Mouse (Mus musculus): ENCODE data around the gene Pafah1b3. TPM values are rescaled to one million over a fixed set of nuclear protein-coding genes. Genes with fewer than 3 reads are reported as not detected.

Gene Pafah1b3
- total and polyA plus RNA-seq, 3 experiments, result 41.3 to 79.2 (median 76.9) TPM

GRCm38 (mm10) chr7:25271651-25272444 lies 25.9 kb downstream of the Pafah1b3 start:
- ATAC-seq (ENCODE audit: extremely low read depth, insufficient number of reproducible peaks, low FRiP score, poor library complexity, severe bottlenecking) (no peak), DNase-seq (ENCODE audit: low spot score) (no peak)
- TF ChIP-seq POLR2AphosphoS5 (IDR thresholded peaks at IDR 0.05; ENCODE audit: insufficient replicate concordance, low read depth, low read length), result no peak
- no peak for TF ChIP-seq TAL1 (conservative IDR thresholded peaks at IDR 0.05; ENCODE audit: low read depth, low read length)
- no peak for TF ChIP-seq CTCF (IDR thresholded peaks at IDR 0.05; ENCODE audit: low read depth, low read length)
- H3K9me3 ChIP-seq (replicated peaks), result no peaks in the 10 kb centered on the region
- H3K36me3 ChIP-seq (replicated peaks), result peaks cover 69% of the 10 kb centered on the region
- no peaks in the 10 kb centered on the region for H3K27me3 ChIP-seq (ENCODE audit: insufficient read depth, low read length)
- peaks cover 88% of the 10 kb centered on the region for H3K4me1 ChIP-seq (ENCODE audit: insufficient read depth, low read depth, low read length)
- H3K4me3 ChIP-seq (ENCODE audit: low read depth, low read length), result peak overlapping the region; percentile 65

GRCm38 (mm10) chr7:25270652-25271633 lies 26.8 kb downstream of the Pafah1b3 start:
- no peak for DNase-seq (ENCODE audit: low spot score)
- peak overlapping the region; percentile 31 for H3K4me3 ChIP-seq (ENCODE audit: low read depth, low read length)
- H3K4me1 ChIP-seq (ENCODE audit: insufficient read depth, low read depth, low read length), result peaks cover 87% of the 10 kb centered on the region
- H3K36me3 ChIP-seq (replicated peaks), result peaks cover 63% of the 10 kb centered on the region
- H3K9me3 ChIP-seq (replicated peaks), result no peaks in the 10 kb centered on the region
- no peak for ATAC-seq (ENCODE audit: extremely low read depth, insufficient number of reproducible peaks, low FRiP score, poor library complexity, severe bottlenecking)
- no peak for TF ChIP-seq POLR2AphosphoS5 (IDR thresholded peaks at IDR 0.05; ENCODE audit: insufficient replicate concordance, low read depth, low read length)
- TF ChIP-seq GATA2 (IDR thresholded peaks at IDR 0.05; ENCODE audit: borderline replicate concordance, low read depth, low read length), result no peak
- no peak for TF ChIP-seq CTCF (IDR thresholded peaks at IDR 0.05; ENCODE audit: low read depth, low read length)
- no peak for TF ChIP-seq TAL1 (conservative IDR thresholded peaks at IDR 0.05; ENCODE audit: low read depth, low read length)
- no peak for TF ChIP-seq GATA1 (IDR thresholded peaks at IDR 0.05; ENCODE audit: borderline replicate concordance, low read length)
- H3K27me3 ChIP-seq (ENCODE audit: insufficient read depth, low read length), result no peaks in the 10 kb centered on the region

GRCm38 (mm10) chr7:25269545-25270271 lies 28.1 kb downstream of the Pafah1b3 start:
- no peak for TF ChIP-seq TAL1 (conservative IDR thresholded peaks at IDR 0.05; ENCODE audit: low read depth, low read length)
- TF ChIP-seq POLR2AphosphoS5 (IDR thresholded peaks at IDR 0.05; ENCODE audit: insufficient replicate concordance, low read depth, low read length), result no peak
- TF ChIP-seq GATA2 (IDR thresholded peaks at IDR 0.05; ENCODE audit: borderline replicate concordance, low read depth, low read length), result no peak
- no peak for TF ChIP-seq CTCF (IDR thresholded peaks at IDR 0.05; ENCODE audit: low read depth, low read length)
- no peak for TF ChIP-seq GATA1 (IDR thresholded peaks at IDR 0.05; ENCODE audit: borderline replicate concordance, low read length)
- Histone ChIP-seq H3K27me3 (ENCODE audit: insufficient read depth, low read length) (no peaks in the 10 kb centered on the region), H3K9me3 (replicated peaks) (no peaks in the 10 kb centered on the region), H3K4me1 (ENCODE audit: insufficient read depth, low read depth, low read length) (peaks cover 77% of the 10 kb centered on the region), H3K4me3 (ENCODE audit: low read depth, low read length) (peak overlapping the region; percentile 85; the same call in 1 of the 2 replicates), H3K36me3 (replicated peaks) (peaks cover 50% of the 10 kb centered on the region)
- ATAC-seq (ENCODE audit: extremely low read depth, insufficient number of reproducible peaks, low FRiP score, poor library complexity, severe bottlenecking) (no peak), DNase-seq (ENCODE audit: low spot score) (peak; percentile 14)

GRCm38 (mm10) chr7:25269029-25269428 lies 28.8 kb downstream of the Pafah1b3 start:
- Histone ChIP-seq H3K4me3 (ENCODE audit: low read depth, low read length) (peak overlapping the region; percentile 85), H3K27me3 (ENCODE audit: insufficient read depth, low read length) (no peaks in the 10 kb centered on the region), H3K36me3 (replicated peaks) (peaks cover 45% of the 10 kb centered on the region), H3K4me1 (ENCODE audit: insufficient read depth, low read depth, low read length) (peaks cover 74% of the 10 kb centered on the region), H3K9me3 (replicated peaks) (no peaks in the 10 kb centered on the region)
- TF ChIP-seq GATA2 (IDR thresholded peaks at IDR 0.05; ENCODE audit: borderline replicate concordance, low read depth, low read length), result no peak
- TF ChIP-seq TAL1 (conservative IDR thresholded peaks at IDR 0.05; ENCODE audit: low read depth, low read length), result no peak
- TF ChIP-seq POLR2AphosphoS5 (IDR thresholded peaks at IDR 0.05; ENCODE audit: insufficient replicate concordance, low read depth, low read length), result no peak
- TF ChIP-seq GATA1 (IDR thresholded peaks at IDR 0.05; ENCODE audit: borderline replicate concordance, low read length), result no peak
- no peak for TF ChIP-seq CTCF (IDR thresholded peaks at IDR 0.05; ENCODE audit: low read depth, low read length)
- DNase-seq (ENCODE audit: low spot score), result peak; percentile 5
- no peak for ATAC-seq (ENCODE audit: extremely low read depth, insufficient number of reproducible peaks, low FRiP score, poor library complexity, severe bottlenecking)

GRCm38 (mm10) chr7:25268588-25268987 lies 29.2 kb downstream of the Pafah1b3 start:
- H3K4me3 ChIP-seq (ENCODE audit: low read depth, low read length), result peak overlapping the region; percentile 85
- no peaks in the 10 kb centered on the region for H3K9me3 ChIP-seq (replicated peaks)
- no peaks in the 10 kb centered on the region for H3K27me3 ChIP-seq (ENCODE audit: insufficient read depth, low read length)
- peaks cover 69% of the 10 kb centered on the region for H3K4me1 ChIP-seq (ENCODE audit: insufficient read depth, low read depth, low read length)
- ATAC-seq (ENCODE audit: extremely low read depth, insufficient number of reproducible peaks, low FRiP score, poor library complexity, severe bottlenecking), result no peak
- peaks cover 40% of the 10 kb centered on the region for H3K36me3 ChIP-seq (replicated peaks)
- DNase-seq (ENCODE audit: low spot score), result no peak
- TF ChIP-seq TAL1 (conservative IDR thresholded peaks at IDR 0.05; ENCODE audit: low read depth, low read length) (no peak), POLR2AphosphoS5 (IDR thresholded peaks at IDR 0.05; ENCODE audit: insufficient replicate concordance, low read depth, low read length) (no peak), CTCF (IDR thresholded peaks at IDR 0.05; ENCODE audit: low read depth, low read length) (no peak), GATA2 (IDR thresholded peaks at IDR 0.05; ENCODE audit: borderline replicate concordance, low read depth, low read length) (no peak), GATA1 (IDR thresholded peaks at IDR 0.05; ENCODE audit: borderline replicate concordance, low read length) (no peak)

Data from G1E (cell line).